Mouse (Mus musculus) forebrain, embryonic 14.5 days (tissue): ENCODE results near the gene Frem3. TPM values are rescaled to one million over a fixed set of nuclear protein-coding genes. Genes with fewer than 3 reads are reported as not detected.

ENCODE experiments used
- ATAC-seq: fragments of 200-750 bp; cut with Nextera tagmentation; 2 replicates; pipeline ENCODE4 v1.8.0; 2017; ENCODE audit warnings: mild to moderate bottlenecking, moderate library complexity
- DNase-seq: peaks from one replicate; pipeline ENCODE4 v3.0.0-alpha.2; 2015; ENCODE audit warnings: low spot score
- H3K27ac ChIP-seq: fragments of 300-500 bp; sonication (generic); 2 replicates; pipeline ENCODE4 v1.5.1; 2014; ENCODE audit warnings: low read depth, mild to moderate bottlenecking, control low read depth, low read length, moderate library complexity
- H3K27me3 ChIP-seq: fragments of 300-500 bp; sonication (generic); replicated peaks from 2 replicates; pipeline ENCODE4 v1.6.1; 2014; ENCODE audit warnings: low read length, control low read depth, mixed read lengths; ENCODE audit not compliant: control insufficient read depth, insufficient read depth
- H3K36me3 ChIP-seq: fragments of 300-500 bp; sonication (generic); 2 replicates; pipeline ENCODE4 v1.6.1; 2014; ENCODE audit warnings: low read length, control low read depth; ENCODE audit not compliant: control insufficient read depth, insufficient read depth
- H3K4me1 ChIP-seq: fragments of 300-500 bp; sonication (generic); 2 replicates; pipeline ENCODE4 v1.6.1; 2014; ENCODE audit warnings: antibody characterized with exemption, low read length, control low read depth; ENCODE audit not compliant: control insufficient read depth, insufficient read depth
- H3K4me2 ChIP-seq: fragments of 300-500 bp; sonication (generic); 2 replicates; pipeline ENCODE4 v1.6.1; 2014; ENCODE audit warnings: mild to moderate bottlenecking, control low read depth, low read length
- H3K4me3 ChIP-seq: fragments of 300-500 bp; sonication (generic); 2 replicates; pipeline ENCODE4 v1.5.1; 2014; ENCODE audit warnings: low read depth, low read length, control low read depth
- H3K9ac ChIP-seq: fragments of 300-500 bp; sonication (generic); 2 replicates; pipeline ENCODE4 v1.6.1; 2014; ENCODE audit warnings: mild to moderate bottlenecking, low read length, control low read depth, moderate library complexity
- H3K9me3 ChIP-seq: fragments of 300-500 bp; sonication (generic); replicated peaks from 2 replicates; pipeline ENCODE4 v1.6.1; 2016; ENCODE audit warnings: low read length, control low read depth, mixed read lengths; ENCODE audit not compliant: control insufficient read depth
- WGBS: fragments of 180-500 bp; shearing (Covaris S2); extraction: QIAGEN DNeasy Blood & Tissue Kit; methylation state at CpG from one replicate; pipeline ENCODE4 v1.1.7; 2014; 5-methylcytosine and 5-hydroxymethylcytosine counted together
- polyA plus RNA-seq: library from polyadenylated mRNA; unstranded; fragments of >200 nt; fragmentation: Nextera tagmentation; extraction: Ambion mirVana; gene quantifications from 2 replicates; pipeline ENCODE4 v1.2.1, GENCODE M21; 2014

Gene Frem3
- polyA plus RNA-seq, result 0.04 and 0.05 TPM in 2 replicates

DNA sequence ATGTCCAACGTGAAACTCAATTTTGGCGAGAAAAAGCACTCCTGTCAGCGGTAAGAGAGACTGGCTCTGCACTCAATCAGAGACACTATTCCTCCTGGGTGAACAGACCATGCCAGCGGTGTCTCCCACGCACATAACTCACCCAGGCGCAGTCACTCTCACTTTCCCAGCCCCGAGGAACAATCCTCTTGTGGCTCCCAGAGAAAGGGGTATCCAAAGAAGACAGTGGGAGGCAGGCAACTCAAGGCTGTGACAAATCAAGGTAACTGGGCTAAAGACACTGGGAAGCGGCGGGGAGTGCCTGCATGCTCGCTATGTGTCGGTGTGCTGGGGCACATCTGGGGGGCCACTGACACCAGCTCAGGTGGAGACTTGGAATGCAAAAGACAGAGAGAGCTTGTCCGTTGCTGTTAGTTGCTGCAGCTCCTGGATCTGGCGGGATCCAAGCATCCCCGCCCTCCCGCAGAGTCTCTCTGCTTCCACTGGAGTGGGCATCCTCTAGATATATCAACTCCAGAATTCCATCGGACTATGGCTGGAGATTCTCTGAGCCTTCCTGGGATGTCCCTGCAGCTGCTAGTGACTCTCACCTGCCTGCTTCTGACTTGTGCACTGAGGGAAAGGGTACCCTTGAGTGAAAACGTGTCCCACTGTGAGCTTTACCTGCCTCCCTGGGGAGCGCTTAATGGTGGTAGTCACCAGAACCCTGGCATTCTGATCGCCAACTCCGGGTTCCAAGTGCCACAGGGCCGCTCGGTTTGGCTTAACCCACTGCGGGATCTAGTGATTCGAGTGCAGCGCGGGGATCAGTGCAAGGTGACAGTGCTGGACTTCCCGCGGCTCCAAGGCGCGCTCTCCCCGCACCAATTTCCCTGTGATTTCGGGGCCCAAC lies at the start of gene Frem3:
Frem3 (plus strand) TSS at position 532 of the 892 bp plus-strand sequence.
- H3K4me2 ChIP-seq, result peak within 1 kb of the TSS; percentile 47
- DNase-seq (peak; percentile 10), ATAC-seq (no peak)
- H3K36me3 ChIP-seq, result no peaks in the 10 kb centered on the region
- H3K27ac ChIP-seq, result no peak within 1 kb of the TSS
- peaks cover 3% of the 10 kb centered on the region; the same call in 1 of the 2 replicates for H3K4me1 ChIP-seq
- H3K4me3 ChIP-seq, result peak within 1 kb of the TSS; percentile 19
- WGBS, result under 1% methylated on average over 32 of the region's 32 CpGs
- no peaks in the 10 kb centered on the region for H3K9me3 ChIP-seq
- H3K27me3 ChIP-seq, result peaks cover 15% of the 10 kb centered on the region
- no peak within 1 kb of the TSS; the same call in 1 of the 2 replicates for H3K9ac ChIP-seq

DNA sequence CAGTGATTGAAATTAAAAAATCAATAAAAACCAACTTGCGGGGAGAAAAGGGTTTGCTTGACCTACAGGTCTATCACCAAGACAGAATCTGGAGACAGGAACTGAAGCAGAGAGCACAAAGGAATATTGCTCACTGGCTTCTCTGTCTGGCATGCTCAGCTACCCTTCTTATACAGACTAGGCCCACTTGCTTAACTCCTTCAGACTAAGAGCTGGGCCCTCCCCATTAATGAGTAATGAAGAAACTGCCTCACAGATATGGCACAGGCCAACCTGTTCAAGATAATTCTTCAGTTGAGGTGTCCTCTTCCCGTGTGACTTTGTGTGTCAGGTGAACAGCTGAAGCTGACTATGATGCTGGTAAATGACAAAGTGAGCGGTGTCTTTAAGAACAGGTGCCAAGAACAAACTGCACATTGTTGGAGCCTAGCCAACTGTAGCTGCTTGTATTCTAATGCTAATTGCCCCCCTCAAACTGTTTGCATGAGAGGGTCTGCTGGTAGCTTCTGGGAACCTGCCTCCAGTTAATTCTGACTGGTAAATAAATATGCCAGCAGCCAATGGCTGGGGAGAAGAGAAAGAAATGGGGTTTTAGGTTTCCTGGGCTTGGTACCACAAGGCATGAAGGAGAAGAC lies 46.6 kb upstream of the Frem3 start:
- H3K9me3 ChIP-seq, result no peaks in the 10 kb centered on the region
- DNase-seq (peak; percentile 89), ATAC-seq (peak; percentile 91)
- H3K4me1 ChIP-seq, result peaks cover 4% of the 10 kb centered on the region; the same call in 1 of the 2 replicates
- H3K9ac ChIP-seq, result no peak overlapping the region
- H3K27me3 ChIP-seq, result no peaks in the 10 kb centered on the region
- H3K27ac ChIP-seq, result no peak overlapping the region
- WGBS, result 35% methylated on average over 3 of the region's 3 CpGs
- H3K36me3 ChIP-seq, result no peaks in the 10 kb centered on the region
- no peak overlapping the region for H3K4me3 ChIP-seq
- no peak overlapping the region for H3K4me2 ChIP-seq

DNA sequence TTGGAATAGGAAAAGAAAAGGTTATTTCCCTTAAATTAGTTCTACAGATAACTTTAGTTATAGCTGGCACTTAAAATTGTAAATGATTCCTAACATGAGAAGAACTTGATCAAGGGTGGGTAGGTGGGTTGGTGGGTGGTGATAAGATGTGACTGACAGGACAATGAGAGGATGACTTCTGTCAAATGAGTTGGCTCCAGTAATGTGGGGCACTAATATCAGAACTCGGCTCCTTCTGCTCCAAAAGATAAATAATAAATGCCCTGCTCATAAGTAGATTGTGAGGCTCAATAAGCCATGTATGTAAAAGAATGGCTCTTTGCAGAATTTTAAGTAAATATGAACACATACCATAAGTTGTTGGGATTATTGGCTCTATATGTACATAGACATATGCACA lies 43.4 kb upstream of the Frem3 start:
- ATAC-seq (no peak), DNase-seq (no peak)
- H3K27ac ChIP-seq, result no peak overlapping the region
- H3K27me3 ChIP-seq, result no peaks in the 10 kb centered on the region
- H3K36me3 ChIP-seq, result no peaks in the 10 kb centered on the region
- no peak overlapping the region for H3K4me2 ChIP-seq
- H3K9me3 ChIP-seq, result no peaks in the 10 kb centered on the region
- H3K4me3 ChIP-seq, result no peak overlapping the region
- 94% methylated on average over 1 of the region's 1 CpGs for WGBS
- peaks cover 4% of the 10 kb centered on the region; the same call in 1 of the 2 replicates for H3K4me1 ChIP-seq
- no peak overlapping the region for H3K9ac ChIP-seq

DNA sequence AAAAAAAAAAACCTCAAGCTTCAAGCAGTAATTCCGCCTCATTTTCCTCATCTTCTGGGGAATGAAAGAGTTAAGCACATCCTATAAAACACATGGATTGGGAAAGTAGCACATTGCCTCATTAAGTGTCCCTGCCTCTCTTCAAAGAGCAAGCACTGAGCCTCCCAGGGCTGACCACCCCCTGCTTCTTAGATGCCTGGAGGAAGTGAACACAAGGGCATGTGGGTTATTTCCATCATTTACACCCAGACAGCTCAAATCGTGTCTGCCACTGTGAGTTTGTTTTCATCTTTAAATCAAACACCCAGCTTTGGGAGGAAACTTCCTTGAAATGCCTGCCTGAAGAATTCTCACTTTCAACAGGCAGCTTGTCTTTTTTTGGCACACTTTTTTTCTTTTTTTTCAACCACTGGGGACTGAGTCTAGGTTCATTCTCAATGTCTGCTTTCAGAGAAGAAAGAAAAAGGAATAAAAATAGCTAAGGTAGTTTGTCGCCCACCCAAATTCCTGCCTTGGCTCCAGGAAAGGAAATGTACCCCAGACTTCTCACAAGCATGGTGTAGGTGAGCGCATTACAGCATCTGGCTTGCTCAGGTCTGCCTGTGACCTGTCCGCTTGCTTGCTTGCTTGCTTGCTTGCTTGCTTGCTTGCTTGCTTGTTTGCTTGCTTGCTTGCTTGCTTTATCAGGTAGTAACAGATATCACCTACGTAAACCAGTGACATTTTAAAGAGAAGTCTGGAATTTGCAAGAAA lies 42.5 kb upstream of the Frem3 start:
- H3K9me3 ChIP-seq, result no peaks in the 10 kb centered on the region
- H3K27ac ChIP-seq, result no peak overlapping the region
- DNase-seq, result peak; percentile 26
- H3K36me3 ChIP-seq, result no peaks in the 10 kb centered on the region
- H3K4me2 ChIP-seq, result no peak overlapping the region
- WGBS, result 58% methylated on average over 6 of the region's 6 CpGs
- no peak overlapping the region for H3K9ac ChIP-seq
- ATAC-seq, result no peak
- H3K4me3 ChIP-seq, result no peak overlapping the region
- peaks cover 4% of the 10 kb centered on the region; the same call in 1 of the 2 replicates for H3K4me1 ChIP-seq
- no peaks in the 10 kb centered on the region for H3K27me3 ChIP-seq

DNA sequence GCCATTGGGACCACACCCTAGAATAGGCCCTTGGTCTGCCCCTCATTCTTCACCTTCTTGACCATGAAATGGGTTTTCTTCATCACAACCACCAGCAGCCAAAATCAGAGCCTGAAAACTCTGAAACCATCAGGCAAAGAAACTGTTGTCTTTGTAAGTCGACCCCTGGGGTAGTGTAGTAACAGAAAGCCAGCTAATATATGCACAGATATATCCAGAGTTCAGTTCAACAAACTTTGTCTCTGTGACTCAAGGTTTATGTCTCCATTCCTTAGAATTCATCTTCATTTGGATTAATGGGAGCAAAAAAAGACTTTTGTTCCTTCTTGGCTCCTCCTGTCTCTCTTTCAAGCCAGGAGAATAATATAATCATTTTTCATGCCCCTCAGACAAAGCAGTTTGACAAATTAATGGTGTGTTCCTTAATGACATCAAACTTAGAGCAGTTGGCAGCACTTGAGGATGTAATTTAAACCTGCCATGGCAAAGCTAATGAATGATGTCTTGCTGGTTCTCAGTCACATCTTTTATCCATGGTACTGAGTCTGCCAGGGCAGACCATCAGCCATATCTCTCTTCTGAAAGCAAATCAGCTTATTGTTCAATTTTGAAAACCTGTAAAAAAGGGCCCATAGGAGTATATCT lies 38.3 kb upstream of the Frem3 start:
- ATAC-seq (no peak), DNase-seq (peak; percentile 45)
- Histone ChIP-seq H3K27me3 (no peaks in the 10 kb centered on the region), H3K4me3 (no peak overlapping the region), H3K4me1 (no peaks in the 10 kb centered on the region), H3K9me3 (no peaks in the 10 kb centered on the region), H3K27ac (no peak overlapping the region), H3K9ac (no peak overlapping the region), H3K4me2 (no peak overlapping the region), H3K36me3 (no peaks in the 10 kb centered on the region)
- 33% methylated on average over 1 of the region's 1 CpGs for WGBS

DNA sequence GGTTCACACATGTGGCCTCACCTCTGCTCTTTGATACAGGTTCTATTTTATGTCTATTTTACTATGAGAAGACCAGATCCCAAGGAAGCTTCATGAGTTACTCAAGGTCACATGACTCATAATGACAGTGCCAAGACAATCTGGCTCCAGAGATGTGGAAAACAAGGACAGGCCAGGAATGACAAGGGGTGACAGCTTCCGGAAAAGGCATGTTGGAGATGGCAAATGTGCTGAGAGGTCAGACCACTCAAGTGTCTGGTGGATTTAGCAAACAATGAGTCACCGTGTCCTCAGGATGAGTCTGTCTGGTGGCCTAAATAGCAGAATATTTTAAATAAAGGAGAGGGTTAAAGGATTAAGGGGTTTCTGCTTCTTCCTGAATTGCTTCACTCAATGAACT lies 33.8 kb upstream of the Frem3 start:
- Histone ChIP-seq H3K27me3 (no peaks in the 10 kb centered on the region), H3K9ac (no peak overlapping the region), H3K36me3 (no peaks in the 10 kb centered on the region), H3K4me3 (no peak overlapping the region), H3K9me3 (no peaks in the 10 kb centered on the region), H3K4me2 (no peak overlapping the region), H3K27ac (no peak overlapping the region), H3K4me1 (no peaks in the 10 kb centered on the region)
- no peak for ATAC-seq
- no peak for DNase-seq
- 90% methylated on average over 2 of the region's 2 CpGs for WGBS

GRCm38 (mm10) chr8:80579038-80579437 lies 31.8 kb upstream of the Frem3 start:
- no peaks in the 10 kb centered on the region for H3K27me3 ChIP-seq
- ATAC-seq (no peak), DNase-seq (no peak)
- H3K4me2 ChIP-seq, result no peak overlapping the region
- no peak overlapping the region for H3K4me3 ChIP-seq
- no peaks in the 10 kb centered on the region for H3K4me1 ChIP-seq
- H3K9ac ChIP-seq, result no peak overlapping the region
- 70% methylated on average over 1 of the region's 1 CpGs for WGBS
- no peaks in the 10 kb centered on the region for H3K9me3 ChIP-seq
- no peaks in the 10 kb centered on the region for H3K36me3 ChIP-seq
- H3K27ac ChIP-seq, result no peak overlapping the region

GRCm38 (mm10) chr8:80592626-80593025 lies 18.3 kb upstream of the Frem3 start:
- DNase-seq (no peak), ATAC-seq (no peak)
- Histone ChIP-seq H3K36me3 (no peaks in the 10 kb centered on the region), H3K9me3 (no peaks in the 10 kb centered on the region), H3K27ac (no peak overlapping the region), H3K4me2 (no peak overlapping the region), H3K9ac (no peak overlapping the region), H3K4me1 (no peaks in the 10 kb centered on the region), H3K27me3 (no peaks in the 10 kb centered on the region), H3K4me3 (no peak overlapping the region)
- WGBS, result 80% methylated on average over 5 of the region's 5 CpGs
